Mouse (Mus musculus) cerebellum, adult 18-20 months (tissue): ENCODE data around the gene Abcc12.

ENCODE experiments used
- DNase-seq, 2 experiments: peaks; one replicate each; pipeline ENCODE4 v3.0.0; 2021

Gene Abcc12

DNA sequence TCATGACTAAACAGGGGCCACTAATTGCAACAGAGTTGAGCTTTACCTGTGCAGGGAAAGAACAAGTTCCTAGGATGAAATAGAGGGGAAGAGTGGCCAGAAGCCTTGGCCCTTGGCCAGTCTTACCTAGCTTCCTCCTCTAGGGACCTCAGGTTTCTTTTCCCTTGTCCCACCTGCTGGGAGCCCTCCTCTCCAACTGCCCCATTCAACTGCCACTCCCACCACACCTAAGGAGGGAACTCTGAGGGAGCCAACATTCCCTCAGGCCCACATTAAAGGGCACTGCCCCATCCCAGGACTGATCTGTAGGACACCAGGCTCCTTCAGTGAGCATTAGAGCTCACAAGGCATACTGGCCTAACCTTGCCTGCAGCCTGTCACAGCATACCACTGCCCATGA lies at the start of gene Abcc12:
Abcc12 (minus strand) TSS at position 229 of the 400 bp plus-strand sequence.
- peak; percentile 22 to 29 for DNase-seq

DNA sequence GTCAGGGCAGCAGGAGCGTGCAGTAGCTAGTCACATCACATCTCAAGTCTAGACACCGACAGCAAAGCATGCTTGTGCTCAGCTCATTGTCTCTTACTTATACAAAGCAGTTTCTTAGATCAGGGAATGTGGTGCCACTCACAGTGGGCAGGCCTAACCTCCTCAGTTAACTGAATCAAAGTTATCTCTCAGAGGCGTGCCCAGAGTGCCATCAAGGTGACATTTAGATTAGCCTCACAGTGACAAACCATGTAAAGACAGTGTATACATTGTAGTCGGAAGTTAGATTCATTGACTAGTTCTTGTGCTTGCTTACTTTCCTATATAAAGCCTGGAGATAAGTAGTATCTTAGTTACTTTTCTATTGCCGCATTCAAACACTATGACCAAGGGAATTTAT lies 49.7 kb upstream of the Abcc12 start:
- no peak for DNase-seq

DNA sequence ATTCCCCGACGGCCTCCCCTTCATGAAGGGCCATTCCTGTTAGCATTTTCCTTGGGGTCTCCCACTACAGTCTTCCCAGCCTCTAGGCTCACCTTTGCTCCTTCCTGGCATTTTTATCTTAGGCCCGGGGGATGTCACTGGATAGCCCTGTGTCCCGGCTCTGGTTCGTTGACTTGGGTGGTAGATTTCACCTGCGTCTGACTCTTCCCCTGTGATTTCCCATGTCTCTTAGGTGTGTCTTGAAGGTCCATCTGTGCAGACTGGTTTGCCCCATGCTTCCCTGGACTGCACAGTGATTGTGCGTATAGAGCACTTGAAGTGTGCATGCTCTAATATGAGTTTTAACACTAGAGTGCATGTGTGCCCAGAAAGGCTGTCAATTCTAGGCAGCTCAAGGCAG lies 44.4 kb upstream of the Abcc12 start:
- peak in 1 of 2 experiments; percentile 10 for DNase-seq

DNA sequence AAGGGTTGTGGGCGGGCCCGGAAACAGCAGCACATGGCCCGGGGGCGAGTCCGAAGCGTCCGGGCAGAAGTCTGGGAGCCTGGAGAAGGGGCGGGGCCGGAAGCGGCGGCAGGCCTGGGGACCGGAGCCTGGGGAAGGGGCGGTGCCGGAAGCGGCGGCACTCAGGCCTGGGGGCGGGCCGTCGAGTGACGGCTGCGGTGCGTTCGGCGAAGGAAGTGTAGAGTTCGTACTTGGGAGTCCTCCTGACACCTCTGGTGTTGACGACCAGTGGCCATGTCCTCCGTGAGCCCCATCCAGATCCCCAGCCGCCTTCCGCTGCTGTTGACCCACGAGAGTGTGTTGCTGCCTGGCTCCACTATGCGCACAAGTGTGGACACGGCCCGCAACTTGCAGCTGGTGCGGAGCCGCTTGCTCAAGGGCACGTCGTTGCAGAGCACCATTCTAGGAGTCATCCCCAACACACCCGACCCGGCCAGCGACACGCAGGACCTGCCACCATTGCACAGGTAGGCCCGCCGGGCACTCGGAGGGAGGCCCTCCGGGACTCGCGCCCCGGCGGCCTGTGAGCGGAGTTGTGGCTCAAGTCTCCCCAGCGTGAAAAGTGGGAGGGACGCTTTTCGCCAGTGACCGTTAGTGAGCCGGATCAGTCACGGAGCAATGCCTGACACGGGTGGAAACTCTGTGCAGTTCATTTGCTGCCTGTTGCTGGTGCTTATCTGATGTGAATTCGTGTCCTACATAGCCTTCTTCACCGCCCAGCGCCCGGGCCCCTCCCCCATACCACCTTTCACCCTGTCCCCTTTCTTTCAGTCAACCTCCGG lies 43.6 kb upstream of the Abcc12 start, which contains the start of gene Lonp2:
Lonp2 (plus strand) TSS at position 133 of the 821 bp plus-strand sequence.
- peak; percentile 97 to 98 for DNase-seq

DNA sequence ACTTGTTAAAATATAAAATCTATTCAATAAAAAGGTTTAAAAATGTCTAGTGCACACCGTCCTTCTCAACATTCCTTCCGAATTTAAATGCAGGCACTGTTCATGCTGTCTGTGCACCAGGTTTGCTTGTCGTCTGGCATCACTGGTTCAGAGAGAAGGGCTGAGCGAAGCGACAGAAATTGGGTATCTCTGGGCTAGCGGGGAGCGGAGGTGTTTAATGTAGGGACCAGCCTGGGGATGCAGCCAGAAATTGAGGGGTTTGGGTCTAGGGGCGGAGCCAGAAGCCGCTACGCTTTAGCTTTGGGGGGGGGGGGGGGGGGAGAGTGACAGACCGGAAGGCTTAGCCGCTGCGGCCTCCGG lies 43.0 kb upstream of the Abcc12 start:
- no peak for DNase-seq

DNA sequence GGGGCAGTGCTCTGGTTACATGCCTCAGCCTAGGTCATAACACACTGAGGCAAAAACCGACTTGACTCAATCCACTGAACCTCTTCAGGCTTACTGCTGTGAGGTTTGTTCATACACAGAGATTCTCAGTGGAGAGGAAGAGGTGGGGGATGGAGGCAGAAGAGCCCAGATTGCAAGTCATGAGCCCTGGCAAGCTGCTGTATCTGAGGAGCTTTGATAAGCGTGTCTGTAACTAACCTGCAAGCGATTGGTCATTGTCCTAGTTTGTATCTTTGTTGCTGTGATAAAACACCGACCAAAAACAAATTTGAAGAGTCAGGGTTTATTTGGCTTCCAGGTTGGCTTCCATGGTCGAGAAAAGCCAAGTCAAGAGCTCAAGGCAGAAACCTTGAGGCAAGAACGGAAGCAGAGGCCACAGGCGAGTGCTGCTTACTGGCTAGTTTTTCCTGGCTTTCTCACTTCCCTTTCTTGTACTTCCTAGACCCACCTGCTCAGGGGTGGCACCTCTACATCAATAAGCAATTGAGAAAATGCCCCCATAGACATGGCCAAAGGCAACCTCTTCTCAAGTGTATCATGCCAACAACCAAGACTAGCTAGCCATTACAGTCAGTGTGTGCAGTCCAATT lies 37.4 kb upstream of the Abcc12 start:
- DNase-seq: no peak

DNA sequence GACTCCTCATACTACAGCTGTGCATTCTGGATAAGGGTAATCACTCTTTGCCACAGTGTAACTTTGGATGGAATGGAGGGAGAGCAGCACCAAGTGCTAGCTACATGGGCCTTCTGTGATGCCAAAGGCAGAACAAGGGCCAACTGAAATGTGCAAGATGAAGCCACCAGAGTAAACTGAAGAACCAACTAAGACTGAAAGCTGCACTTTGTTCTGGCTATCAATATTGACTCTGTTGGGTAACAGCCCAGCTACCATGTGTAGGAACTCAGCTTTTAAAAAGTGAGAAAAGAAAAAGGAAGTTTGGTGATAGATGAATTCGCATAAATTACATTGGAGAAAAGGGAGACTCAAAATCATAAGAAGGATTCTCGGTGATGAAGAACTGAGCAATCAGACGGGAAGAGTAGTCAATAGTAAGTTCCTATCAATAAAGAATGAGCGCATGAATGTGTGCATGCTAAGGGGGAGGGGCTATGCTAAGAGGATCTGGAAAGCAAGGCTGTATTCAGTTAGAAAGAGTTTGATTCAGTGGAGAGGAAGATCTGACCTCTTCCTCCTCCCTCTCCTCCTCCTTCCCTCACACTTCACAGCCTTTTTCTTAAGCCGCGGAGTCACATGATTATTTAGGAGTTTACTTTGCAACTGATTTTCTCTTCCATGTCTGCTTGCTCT lies 34.7 kb upstream of the Abcc12 start:
- no peak for DNase-seq

DNA sequence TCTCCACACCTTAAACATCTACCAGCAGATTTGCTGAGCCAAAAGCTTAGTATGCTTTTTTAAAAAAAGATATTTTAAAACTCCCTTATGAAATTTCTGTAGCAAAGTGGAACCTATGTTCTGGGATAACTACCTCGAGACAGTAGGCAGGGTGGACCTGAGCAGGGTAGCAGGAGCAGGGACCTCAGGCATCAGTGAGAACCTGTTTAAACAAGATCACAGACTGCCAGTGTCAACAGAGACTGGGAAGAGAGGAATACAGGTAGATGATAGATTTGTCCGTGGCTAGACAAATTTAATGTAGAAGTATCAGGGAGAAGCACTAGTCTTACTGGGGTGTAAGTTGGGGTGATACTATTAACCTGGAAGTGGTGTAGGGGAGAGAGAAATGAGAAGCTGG lies 33.3 kb upstream of the Abcc12 start:
- no peak for DNase-seq

DNA sequence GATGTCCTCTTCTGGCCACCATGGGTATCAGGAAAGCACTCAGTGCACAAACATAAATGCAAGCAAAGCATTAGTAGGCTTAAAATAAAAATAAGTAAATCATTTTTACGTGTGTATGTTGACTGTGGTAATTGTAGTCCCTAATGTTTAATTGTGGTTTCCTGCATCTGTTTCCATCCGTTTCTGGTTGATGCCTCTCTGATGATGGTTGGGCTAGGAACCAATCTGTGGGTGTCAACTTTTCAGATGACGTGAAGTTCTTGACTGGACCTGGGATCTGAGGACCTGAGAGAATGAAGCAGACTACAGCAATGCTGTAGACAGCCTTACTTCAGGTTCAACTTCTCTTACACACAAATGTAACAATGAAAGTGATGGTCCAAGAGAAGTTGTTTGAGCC lies 24.2 kb upstream of the Abcc12 start:
- DNase-seq: no peak

DNA sequence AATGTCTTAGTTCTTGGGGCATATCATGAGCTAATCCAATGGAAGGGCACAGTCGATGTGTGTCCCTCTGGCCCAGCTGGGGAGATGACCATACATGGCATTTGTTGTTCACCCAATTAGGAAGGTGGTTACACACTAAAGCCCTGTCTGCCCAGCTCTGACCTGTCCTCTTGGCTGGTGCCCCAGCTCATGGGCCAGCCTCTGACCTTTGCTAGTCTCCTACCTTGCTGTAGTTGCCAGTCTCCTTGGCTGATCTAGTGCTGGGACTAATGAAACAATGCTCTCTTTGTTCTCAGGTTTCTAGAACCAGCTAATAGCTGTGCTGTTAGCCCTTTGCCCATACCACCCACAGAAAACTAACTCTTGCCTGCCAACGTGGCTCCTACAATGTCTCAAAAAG lies 22.7 kb upstream of the Abcc12 start:
- DNase-seq: no peak

DNA sequence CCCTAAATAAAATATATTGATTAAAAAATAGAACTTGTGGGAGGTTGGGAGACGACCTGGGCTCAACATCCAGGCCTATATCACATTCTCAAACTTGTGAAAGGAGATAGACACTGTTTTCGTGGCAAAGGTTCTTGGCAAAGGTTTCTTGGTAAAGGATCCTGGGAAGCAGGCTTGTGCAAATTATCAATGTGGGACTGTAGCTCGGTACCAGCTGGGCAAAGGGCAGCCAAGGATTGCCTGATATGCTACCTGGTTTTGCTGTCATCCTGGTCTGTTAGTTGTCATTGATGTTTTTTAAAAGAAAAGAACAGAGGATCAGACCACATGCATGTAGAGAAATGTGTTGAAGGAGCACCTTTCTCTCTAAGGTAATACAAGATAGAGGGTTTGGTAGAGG lies 19.8 kb upstream of the Abcc12 start:
- DNase-seq: no peak

DNA sequence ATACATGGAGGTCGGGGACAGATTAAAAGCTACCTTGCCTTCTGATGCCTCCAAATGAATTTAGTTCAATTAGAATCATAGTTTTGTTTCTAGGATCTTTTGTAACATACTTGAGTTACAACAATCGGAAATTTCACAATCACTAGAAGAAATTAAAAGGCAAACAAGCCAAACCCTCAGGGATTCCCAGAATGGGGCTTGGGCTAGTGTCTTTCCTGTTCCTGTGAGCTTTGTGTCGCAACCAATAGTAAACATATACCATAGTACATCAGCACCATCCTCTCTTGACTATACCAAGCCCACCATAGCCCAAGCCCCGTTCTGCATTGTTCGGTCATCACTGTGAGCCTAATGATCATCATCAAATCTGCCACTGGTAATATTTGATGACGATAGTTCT lies 18.8 kb upstream of the Abcc12 start:
- DNase-seq: no peak

DNA sequence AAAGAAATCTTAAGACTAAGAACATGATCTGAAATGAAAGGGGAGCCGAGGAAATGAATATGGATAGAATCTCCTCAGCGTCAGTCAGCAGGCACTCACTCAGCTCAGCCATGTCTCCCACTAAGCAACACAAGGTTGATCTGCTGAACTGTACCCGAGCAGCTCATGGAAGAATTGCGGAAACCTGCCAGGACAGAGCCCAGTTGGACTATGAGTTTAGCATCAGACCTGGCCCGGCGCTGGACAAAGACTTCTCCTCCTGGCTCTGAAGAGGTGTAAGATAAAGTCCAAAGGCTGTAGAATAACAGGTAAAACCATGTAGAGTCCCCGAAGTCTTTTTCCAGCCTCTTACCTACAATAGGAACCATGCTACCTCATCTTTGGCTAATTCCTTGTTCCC lies 17.2 kb upstream of the Abcc12 start:
- DNase-seq: no peak

DNA sequence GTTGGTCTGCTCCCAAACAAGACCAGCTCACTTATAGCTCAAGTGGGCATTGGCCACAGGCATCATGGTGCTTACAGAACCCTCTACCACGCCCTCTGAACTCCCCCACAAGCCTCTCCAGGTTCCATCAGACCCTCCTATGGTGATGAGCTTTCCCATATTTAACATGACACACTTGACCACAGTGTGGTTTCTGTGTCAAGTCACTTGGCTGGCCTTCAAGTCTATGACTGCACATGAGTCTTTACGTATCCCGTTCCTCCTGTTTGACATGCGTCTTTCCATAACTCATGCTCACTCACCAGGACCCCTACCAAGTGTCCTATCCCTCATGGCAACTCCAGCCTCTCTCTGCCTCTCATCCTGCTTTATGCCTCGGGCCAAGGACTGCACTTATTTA lies 15.2 kb upstream of the Abcc12 start:
- no peak for DNase-seq

DNA sequence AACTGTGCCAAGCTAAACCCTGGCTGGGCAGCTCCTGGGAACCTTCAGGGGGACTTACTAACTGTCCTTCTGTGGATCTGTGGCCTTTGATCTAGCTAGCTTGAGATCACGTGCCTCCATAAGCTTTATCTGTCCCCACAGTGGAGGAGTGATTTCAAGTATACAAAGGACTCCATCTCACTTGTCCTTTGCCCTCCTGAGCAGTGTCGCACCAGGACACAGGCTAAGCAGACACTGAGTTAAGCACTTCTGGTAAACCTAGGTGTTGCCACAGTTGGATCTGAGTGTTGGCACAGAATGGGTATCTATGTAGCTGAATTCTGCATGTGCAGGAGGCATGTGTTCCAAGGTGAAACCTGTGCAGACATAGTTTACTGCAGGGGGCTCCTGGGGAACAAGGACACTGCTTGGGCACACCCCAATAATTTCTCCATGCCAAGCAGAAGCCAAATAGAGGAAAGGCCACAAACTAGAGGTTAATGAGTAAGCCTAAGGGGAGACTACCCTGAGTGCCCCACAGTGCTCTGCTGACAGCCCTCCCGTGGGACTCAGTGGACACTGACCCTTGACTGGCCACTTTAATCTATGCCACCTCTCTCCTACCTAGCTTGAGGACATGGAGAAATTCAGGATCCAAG lies 13.8 kb upstream of the Abcc12 start:
- DNase-seq: no peak

DNA sequence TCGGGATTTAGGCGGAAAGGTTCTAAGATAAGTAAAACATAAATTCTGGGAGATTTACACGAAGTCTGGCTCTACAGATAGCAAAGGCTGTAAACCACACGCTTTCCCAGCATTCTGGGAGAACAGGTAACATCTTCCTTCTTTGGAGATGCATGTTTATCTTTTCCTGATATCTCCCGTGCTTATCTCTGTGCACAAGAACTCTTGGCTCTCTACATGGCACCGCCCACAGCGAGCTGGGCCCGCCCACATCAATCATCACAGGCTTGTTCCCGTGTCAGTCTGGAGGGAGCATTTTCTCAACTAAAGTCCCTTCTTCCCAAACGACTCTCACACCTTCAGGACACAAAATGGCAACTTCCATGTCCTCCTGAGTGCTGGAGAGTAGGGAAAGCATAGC lies 12.6 kb upstream of the Abcc12 start:
- DNase-seq: no peak

DNA sequence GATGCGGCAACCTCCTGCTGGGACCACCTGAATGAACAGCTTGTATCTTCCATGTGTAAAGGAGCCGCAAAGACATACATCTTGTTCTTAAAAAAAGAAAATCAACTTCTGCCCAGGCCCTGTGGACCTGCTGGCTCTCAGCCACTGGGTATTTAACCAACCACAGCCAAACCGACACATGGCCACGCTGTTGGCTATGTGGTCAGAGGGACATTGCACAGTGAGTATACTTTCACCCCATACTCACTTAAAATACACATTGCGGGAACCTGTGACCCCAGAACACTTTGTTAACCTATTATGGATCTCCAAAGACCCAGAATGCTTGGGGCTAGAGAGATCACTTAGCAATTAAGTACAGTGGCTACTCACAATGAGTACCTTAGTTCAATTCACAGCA lies 7.9 kb upstream of the Abcc12 start:
- no peak for DNase-seq

DNA sequence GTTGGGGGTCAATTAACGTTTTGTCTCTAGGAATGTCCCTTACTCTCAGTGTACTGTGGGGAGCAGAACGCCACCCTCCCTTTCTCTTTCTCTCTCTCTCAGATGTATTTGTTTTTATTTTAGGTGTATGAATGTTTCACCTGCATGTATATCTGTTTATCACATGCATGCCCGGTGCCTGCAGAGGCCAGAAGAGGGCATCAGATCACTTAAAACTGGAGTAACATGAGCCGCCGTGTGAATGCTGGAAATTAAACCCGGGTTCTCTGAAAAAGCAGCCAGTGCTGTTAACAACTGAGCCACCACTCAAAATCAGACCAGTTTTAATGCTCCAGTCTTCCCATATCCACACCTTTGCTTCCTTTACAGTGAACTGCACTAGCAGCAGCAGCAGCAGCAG lies 6.2 kb upstream of the Abcc12 start:
- no peak for DNase-seq

DNA sequence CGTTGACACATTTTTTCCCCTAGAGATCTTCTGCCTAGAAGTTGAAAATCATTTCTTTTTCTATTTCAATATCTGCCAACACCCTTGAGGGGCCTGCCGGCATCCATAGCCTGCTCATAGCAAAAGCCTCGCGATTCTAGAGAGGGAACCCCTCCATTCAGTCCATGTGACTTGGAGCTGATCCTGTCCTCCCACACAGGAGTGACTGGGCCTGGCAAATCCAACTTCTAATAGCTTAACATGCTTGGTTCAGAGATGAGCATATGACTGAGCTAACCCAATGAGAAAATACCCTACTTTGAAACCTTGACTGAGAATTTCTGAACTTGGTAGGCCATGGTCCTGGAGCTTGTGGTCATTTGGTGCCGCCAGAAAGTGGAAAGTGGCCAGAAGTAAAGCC lies 5.6 kb upstream of the Abcc12 start:
- DNase-seq: peak in 1 of 2 experiments; percentile 22

DNA sequence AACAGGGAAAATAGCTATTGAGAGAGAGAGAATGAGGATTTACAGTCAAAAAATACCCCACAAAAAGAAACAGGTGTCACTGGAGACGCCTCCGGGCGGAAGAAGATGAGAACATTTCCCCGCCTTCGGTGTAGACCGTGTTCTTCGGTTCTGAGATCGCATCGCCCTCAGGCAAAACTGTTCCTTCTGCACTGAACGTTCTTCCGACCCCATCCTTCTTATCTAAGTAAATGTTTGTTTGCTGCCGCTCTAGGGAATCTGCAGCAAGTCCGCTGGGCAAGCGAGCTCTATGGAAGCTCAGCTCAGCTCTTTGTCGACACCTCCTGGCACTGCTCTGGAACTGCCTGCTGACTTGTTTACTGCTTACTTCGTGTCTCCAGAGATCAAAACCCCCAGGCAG lies 5.0 kb upstream of the Abcc12 start:
- peak; percentile 87 to 91 for DNase-seq

DNA sequence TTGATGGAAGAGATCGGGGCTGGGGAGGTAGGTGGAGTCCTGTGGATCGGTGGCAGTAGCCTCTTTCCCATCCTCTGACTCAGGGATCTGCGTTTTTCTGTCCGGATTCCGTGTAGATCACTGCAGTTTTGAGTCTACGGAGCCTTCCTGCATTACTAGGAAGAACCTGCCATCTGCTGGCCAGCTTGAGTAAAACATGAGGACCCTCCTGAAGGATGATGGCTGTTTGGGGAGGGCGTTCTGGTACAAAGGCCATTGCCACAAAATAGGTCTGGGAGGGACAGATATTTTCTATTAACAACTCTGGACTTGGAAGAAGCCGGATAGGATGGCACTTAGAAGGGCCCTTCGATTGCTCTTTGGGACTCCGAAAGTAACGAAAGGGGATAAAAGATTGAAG lies 4.6 kb upstream of the Abcc12 start:
- peak; percentile 93 to 95 for DNase-seq

DNA sequence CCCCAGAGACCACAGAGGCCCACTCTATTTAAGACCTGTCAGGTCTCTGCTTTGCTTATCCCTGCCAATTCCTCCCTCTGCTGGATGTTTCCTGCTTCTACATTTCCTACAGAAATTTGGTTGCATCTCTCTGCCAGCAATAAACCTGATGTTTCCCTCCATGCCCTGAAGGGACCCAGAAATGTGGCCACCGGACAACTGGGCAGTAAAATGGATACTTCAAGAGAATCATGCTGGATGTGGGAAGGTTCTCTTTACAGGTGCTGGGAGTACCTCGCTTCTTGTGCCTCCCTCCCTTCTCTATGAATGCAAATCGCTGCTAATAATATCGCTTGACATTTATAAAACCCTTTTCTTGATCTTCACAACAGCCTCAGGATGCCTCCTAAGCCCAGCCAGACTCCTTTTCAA lies 1.4 kb upstream of the Abcc12 start:
- DNase-seq: peak; percentile 55 to 58

DNA sequence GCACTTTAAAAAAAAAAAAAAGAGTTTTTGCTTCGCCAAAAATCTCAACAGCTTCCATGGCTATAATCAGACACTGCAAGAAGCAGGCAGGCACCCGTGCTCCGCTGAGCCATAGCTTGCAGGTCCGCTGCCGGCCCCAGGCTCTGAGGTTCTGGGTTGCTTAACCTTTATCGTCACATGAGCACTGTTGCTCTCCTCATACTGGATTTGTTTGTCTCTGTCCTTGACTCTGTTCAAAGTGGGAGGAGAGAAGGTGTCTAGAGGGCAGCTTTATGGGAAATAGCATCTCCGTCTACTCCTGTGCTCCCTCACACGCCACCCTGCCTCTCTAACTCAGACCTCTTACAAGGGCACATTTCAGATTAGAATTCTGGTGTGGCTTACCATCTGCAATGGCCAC lies 1.8 kb downstream of the Abcc12 start:
- peak; percentile 54 to 67 for DNase-seq

DNA sequence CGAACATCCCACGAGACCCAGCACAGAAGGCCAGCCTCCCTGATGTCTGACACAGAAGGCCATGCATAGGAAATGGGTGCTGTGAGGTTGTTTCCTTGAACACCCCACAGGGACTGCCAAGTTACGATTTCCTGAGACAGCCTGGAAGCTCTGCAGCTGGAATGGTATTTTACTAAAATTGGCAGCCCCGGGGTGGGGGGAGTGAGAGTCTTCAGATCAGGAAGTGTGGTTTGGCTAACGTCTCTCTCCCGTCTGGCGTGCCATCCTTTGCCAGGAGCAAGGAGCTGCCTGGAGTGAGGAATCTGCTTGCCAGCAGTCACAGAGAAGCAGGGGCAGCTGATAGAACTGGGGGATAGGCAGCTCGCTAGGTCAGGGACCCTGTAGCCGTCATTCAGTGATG lies 2.4 kb downstream of the Abcc12 start:
- peak; percentile 91 to 94 for DNase-seq
